Mouse (Mus musculus): ENCODE measurements at regions not wholly inside any gene's neighbourhood (a gene's known extent, or its start where the extent isn't known, plus 50 kb on each side); places are given as distances from the start of the nearest gene placed in this dataset.

- Histone ChIP-seq H3K27ac (replicated peaks) (no peak overlapping the region), H3K9ac (no peak overlapping the region), H3K4me1 (replicated peaks) (no peaks in the 10 kb centered on the region), H3K4me3 (no peak overlapping the region), H3K9me3 (no peaks in the 10 kb centered on the region), H3K4me2 (no peak overlapping the region), H3K36me3 (no peaks in the 10 kb centered on the region), H3K27me3 (no peaks in the 10 kb centered on the region)
- ATAC-seq (ENCODE audit: low FRiP score, low read depth) = no peak
- 91% methylated on average over 3 of the region's 3 CpGs for WGBS
Observed at GRCm38 (mm10) chr10:122386748-122387147, 61.6 kb upstream of the Avpr1a start.

GRCm38 (mm10) chr10:122379661-122380344 is 68.5 kb upstream of the Avpr1a start:
- ATAC-seq (ENCODE audit: low FRiP score, low read depth) = no peak
- Histone ChIP-seq H3K4me1 (replicated peaks) (no peaks in the 10 kb centered on the region), H3K4me2 (no peak overlapping the region), H3K9me3 (no peaks in the 10 kb centered on the region), H3K27me3 (no peaks in the 10 kb centered on the region), H3K4me3 (no peak overlapping the region), H3K27ac (replicated peaks) (no peak overlapping the region), H3K36me3 (no peaks in the 10 kb centered on the region), H3K9ac (no peak overlapping the region)
- WGBS = 88% methylated on average over 3 of the region's 3 CpGs

GRCm38 (mm10) chr10:122343291-122343690 is 105.0 kb upstream of the Avpr1a start:
- no peaks in the 10 kb centered on the region for H3K4me1 ChIP-seq (replicated peaks)
- 91% methylated on average over 9 of the region's 9 CpGs for WGBS
- H3K9ac ChIP-seq = no peak overlapping the region
- ATAC-seq (ENCODE audit: low FRiP score, low read depth) = no peak
- no peaks in the 10 kb centered on the region for H3K9me3 ChIP-seq
- no peaks in the 10 kb centered on the region for H3K27me3 ChIP-seq
- H3K4me2 ChIP-seq = no peak overlapping the region
- no peaks in the 10 kb centered on the region for H3K36me3 ChIP-seq
- H3K4me3 ChIP-seq = no peak overlapping the region
- H3K27ac ChIP-seq (replicated peaks) = no peak overlapping the region

GRCm38 (mm10) chr10:122342356-122342755 is 105.9 kb upstream of the Avpr1a start:
- ATAC-seq (ENCODE audit: low FRiP score, low read depth) = no peak
- no peak overlapping the region for H3K27ac ChIP-seq (replicated peaks)
- no peak overlapping the region for H3K9ac ChIP-seq
- H3K9me3 ChIP-seq = no peaks in the 10 kb centered on the region
- H3K4me1 ChIP-seq (replicated peaks) = no peaks in the 10 kb centered on the region
- WGBS = 86% methylated on average over 12 of the region's 12 CpGs
- H3K4me3 ChIP-seq = no peak overlapping the region
- no peak overlapping the region for H3K4me2 ChIP-seq
- H3K36me3 ChIP-seq = no peaks in the 10 kb centered on the region
- H3K27me3 ChIP-seq = no peaks in the 10 kb centered on the region

- H3K36me3 ChIP-seq = no peaks in the 10 kb centered on the region
- 88% methylated on average over 6 of the region's 6 CpGs for WGBS
- no peak overlapping the region for H3K9ac ChIP-seq
- no peak overlapping the region for H3K4me3 ChIP-seq
- no peak for ATAC-seq (ENCODE audit: low FRiP score, low read depth)
- no peaks in the 10 kb centered on the region for H3K4me1 ChIP-seq (replicated peaks)
- H3K27me3 ChIP-seq = no peaks in the 10 kb centered on the region
- no peaks in the 10 kb centered on the region for H3K9me3 ChIP-seq
- H3K4me2 ChIP-seq = no peak overlapping the region
- no peak overlapping the region for H3K27ac ChIP-seq (replicated peaks)
Observed at GRCm38 (mm10) chr10:122326851-122327250, 121.4 kb upstream of the Avpr1a start.

GRCm38 (mm10) chr10:122318886-122319285 is 129.4 kb upstream of the Avpr1a start:
- H3K9ac ChIP-seq = no peak overlapping the region
- H3K4me3 ChIP-seq = no peak overlapping the region
- 55% methylated on average over 4 of the region's 4 CpGs for WGBS
- H3K27me3 ChIP-seq = no peaks in the 10 kb centered on the region
- H3K9me3 ChIP-seq = no peaks in the 10 kb centered on the region
- no peak overlapping the region for H3K4me2 ChIP-seq
- no peak overlapping the region for H3K27ac ChIP-seq (replicated peaks)
- ATAC-seq (ENCODE audit: low FRiP score, low read depth) = peak; percentile 83; the same call in 1 of the 2 replicates
- no peaks in the 10 kb centered on the region for H3K36me3 ChIP-seq
- no peaks in the 10 kb centered on the region; the same call in 1 of the 2 replicates for H3K4me1 ChIP-seq (replicated peaks)

- ATAC-seq (ENCODE audit: low FRiP score, low read depth) = no peak
- Histone ChIP-seq H3K27me3 (no peaks in the 10 kb centered on the region), H3K4me3 (no peak overlapping the region), H3K36me3 (no peaks in the 10 kb centered on the region), H3K9me3 (no peaks in the 10 kb centered on the region), H3K27ac (replicated peaks) (no peak overlapping the region), H3K9ac (no peak overlapping the region), H3K4me2 (no peak overlapping the region), H3K4me1 (replicated peaks) (no peaks in the 10 kb centered on the region)
- 51% methylated on average over 3 of the region's 3 CpGs for WGBS
Observed at GRCm38 (mm10) chr10:122310646-122311193, 137.6 kb upstream of the Avpr1a start.

GRCm38 (mm10) chr10:122308691-122309090 is 139.6 kb upstream of the Avpr1a start:
- no peak for ATAC-seq (ENCODE audit: low FRiP score, low read depth)
- H3K9me3 ChIP-seq = no peaks in the 10 kb centered on the region

GRCm38 (mm10) chr10:122302259-122302658 is 146.0 kb upstream of the Avpr1a start:
- Histone ChIP-seq H3K27me3 (no peaks in the 10 kb centered on the region), H3K9ac (no peak overlapping the region)
- WGBS = 87% methylated on average over 6 of the region's 6 CpGs

More at GRCm38 (mm10) chr10:122308691-122309090, 139.6 kb upstream of the Avpr1a start:
- Histone ChIP-seq H3K27ac (replicated peaks) (no peak overlapping the region), H3K9ac (no peak overlapping the region), H3K27me3 (no peaks in the 10 kb centered on the region), H3K4me1 (replicated peaks) (no peaks in the 10 kb centered on the region), H3K4me3 (no peak overlapping the region), H3K36me3 (no peaks in the 10 kb centered on the region), H3K4me2 (no peak overlapping the region)
- 81% methylated on average over 3 of the region's 3 CpGs for WGBS

GRCm38 (mm10) chr10:122295921-122296425 is 152.3 kb upstream of the Avpr1a start:
- H3K27me3 ChIP-seq = no peaks in the 10 kb centered on the region
- no peak for ATAC-seq (ENCODE audit: low FRiP score, low read depth)

More at GRCm38 (mm10) chr10:122302259-122302658, 146.0 kb upstream of the Avpr1a start:
- ATAC-seq (ENCODE audit: low FRiP score, low read depth) = no peak
- Histone ChIP-seq H3K4me3 (no peak overlapping the region), H3K4me1 (replicated peaks) (no peaks in the 10 kb centered on the region), H3K9me3 (no peaks in the 10 kb centered on the region), H3K36me3 (no peaks in the 10 kb centered on the region), H3K27ac (replicated peaks) (no peak overlapping the region), H3K4me2 (no peak overlapping the region)

GRCm38 (mm10) chr10:122291611-122292010 is 156.7 kb upstream of the Avpr1a start:
- no peak for ATAC-seq (ENCODE audit: low FRiP score, low read depth)
- Histone ChIP-seq H3K27me3 (no peaks in the 10 kb centered on the region), H3K4me3 (no peak overlapping the region), H3K27ac (replicated peaks) (no peak overlapping the region), H3K9ac (no peak overlapping the region), H3K4me1 (replicated peaks) (no peaks in the 10 kb centered on the region), H3K36me3 (no peaks in the 10 kb centered on the region), H3K4me2 (no peak overlapping the region), H3K9me3 (no peaks in the 10 kb centered on the region)
- 90% methylated on average over 2 of the region's 2 CpGs for WGBS

More at GRCm38 (mm10) chr10:122295921-122296425, 152.3 kb upstream of the Avpr1a start:
- H3K9me3 ChIP-seq = no peaks in the 10 kb centered on the region
- no peak overlapping the region for H3K4me3 ChIP-seq
- H3K9ac ChIP-seq = no peak overlapping the region
- WGBS = 51% methylated on average over 5 of the region's 5 CpGs
- H3K4me2 ChIP-seq = no peak overlapping the region
- H3K4me1 ChIP-seq (replicated peaks) = no peaks in the 10 kb centered on the region
- no peaks in the 10 kb centered on the region for H3K36me3 ChIP-seq
- no peak overlapping the region for H3K27ac ChIP-seq (replicated peaks)

- Histone ChIP-seq H3K4me1 (replicated peaks) (no peaks in the 10 kb centered on the region), H3K4me2 (no peak overlapping the region), H3K9ac (no peak overlapping the region), H3K4me3 (no peak overlapping the region), H3K9me3 (no peaks in the 10 kb centered on the region), H3K27me3 (no peaks in the 10 kb centered on the region), H3K36me3 (no peaks in the 10 kb centered on the region), H3K27ac (replicated peaks) (no peak overlapping the region)
- WGBS = 85% methylated on average over 5 of the region's 5 CpGs
- ATAC-seq (ENCODE audit: low FRiP score, low read depth) = no peak
Observed at GRCm38 (mm10) chr10:122291091-122291490, 157.2 kb upstream of the Avpr1a start.
